Mouse (Mus musculus): Measurements from ENCODE around the gene Obsl1.
A peak's percentile ranks its signal among the peaks of the same experiment; 100 is the strongest.

Gene Obsl1

DNA sequence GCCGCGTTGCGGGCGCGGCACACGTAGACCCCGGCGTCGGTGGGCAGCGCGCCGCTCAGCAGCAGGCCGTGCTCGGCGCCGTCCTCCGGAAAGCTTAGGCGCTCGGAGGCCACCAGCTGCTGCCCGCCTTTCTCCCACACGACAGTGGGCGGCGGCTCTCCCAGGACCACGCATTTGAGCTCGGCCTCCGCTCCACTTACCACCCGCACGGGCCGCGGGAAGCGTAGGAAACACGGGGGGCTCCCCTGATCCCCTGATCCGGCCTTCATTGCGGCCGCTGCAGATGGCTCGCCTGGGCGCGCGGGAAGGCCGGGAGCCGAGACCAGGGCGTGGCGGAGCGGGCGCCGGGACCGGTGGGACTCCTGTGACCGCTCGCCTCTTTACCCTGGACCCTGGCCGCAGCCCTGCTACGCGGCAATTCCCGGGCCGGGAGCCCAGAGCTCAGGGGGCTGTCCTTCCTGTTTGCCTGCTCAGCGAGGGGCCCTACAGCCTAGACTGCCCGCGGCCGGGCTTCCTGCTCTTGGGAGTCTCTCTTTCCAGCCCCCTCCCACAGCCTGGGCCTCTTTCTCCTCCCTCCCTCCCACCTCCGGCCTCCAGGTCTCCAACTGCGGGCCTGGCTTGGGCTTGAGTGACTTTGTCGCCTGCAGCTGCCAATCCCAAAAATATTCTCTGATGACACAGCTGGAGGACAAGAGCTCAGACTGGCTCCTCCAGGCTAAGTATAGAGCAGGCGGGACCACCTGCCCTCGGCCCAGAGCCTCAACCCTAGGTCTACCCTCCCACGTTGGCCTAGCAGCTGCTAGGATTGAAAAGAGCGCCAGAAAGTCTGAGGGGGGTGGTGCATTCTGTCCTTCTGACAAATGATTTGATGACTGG lies at the start of gene Obsl1:
Gene Obsl1 (minus strand): TSS at position 497 of the 876 bp plus-strand sequence.
- peak; percentile 84 for DNase-seq (ENCODE audit: low spot score)

- DNase-seq (ENCODE audit: low spot score): no peak
Observed at GRCm38 (mm10) chr1:75555680-75556079, 49.4 kb upstream of the Obsl1 start.

GRCm38 (mm10) chr1:75550586-75550985 lies 44.3 kb upstream of the Obsl1 start:
- DNase-seq (ENCODE audit: low spot score): peak; percentile 54

DNA sequence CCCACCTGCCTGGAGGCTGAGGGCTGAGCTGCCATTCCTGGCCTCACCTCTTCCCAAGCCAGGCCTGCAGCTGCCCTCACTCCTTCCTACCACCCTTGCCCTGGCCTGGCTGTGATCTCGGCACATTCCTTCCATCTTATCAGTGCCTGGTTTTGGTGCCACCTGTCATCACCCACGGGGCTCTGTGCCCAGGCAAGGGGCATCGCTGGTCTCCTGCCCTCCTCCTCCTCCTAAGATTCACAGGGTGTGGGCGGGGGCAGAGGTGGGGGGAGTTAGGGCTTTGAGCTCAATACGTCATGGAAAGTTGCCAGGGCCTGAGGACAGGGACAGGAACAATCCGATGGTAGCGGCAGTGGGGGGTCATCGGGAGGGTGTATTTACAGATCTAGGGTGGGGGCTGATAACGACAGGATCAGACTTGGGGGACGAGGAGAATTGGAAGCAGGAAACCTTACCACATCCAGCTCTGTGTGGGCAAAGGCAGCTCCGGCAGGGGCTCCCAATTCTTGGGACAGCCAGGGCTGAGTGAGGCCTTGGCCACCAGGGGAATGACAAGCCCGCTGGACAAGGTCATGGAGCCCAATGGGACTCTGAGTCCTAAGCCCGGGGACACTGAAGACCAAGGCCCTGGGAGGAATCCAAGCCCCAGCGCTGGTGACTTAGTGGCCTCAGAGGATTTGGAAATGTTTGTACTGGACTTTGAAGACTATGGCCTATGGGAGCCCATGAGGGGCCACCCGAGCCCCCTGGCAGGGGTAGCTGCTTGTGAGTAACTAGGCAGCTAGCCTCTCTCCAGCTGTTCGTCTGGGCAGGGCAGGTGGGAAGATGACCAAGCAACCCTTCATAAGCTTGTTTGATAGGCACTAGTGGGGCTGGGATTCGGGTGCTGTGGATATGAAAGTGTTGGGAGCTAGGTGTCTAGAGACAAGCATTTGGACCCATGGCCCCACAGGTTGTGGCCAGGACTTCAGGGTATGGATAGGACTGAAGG lies 43.3 kb upstream of the Obsl1 start:
- peak; percentile 61 for DNase-seq (ENCODE audit: low spot score)

GRCm38 (mm10) chr1:75548871-75549270 lies 42.6 kb upstream of the Obsl1 start:
- DNase-seq (ENCODE audit: low spot score): peak; percentile 40

DNA sequence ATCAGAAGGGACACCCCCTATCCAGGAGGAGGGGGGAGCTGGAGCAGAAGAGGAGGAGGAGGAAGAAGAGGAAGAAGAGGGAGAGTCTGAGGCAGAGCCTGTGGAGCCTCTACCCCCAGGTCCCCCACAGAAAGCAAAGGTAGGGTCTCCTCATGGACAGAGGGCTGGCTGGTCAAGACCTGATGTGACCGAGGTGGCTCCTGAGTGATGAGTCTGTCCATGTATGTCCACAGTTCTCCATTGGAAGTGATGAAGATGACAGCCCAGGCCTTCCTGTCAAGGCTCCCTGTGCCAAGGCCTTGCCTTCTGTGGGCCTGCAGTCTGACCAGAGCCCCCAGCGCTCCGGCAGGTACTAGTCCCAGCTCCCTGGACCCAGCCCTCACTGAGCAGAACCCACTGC lies 41.8 kb upstream of the Obsl1 start:
- DNase-seq (ENCODE audit: low spot score): peak; percentile 41

DNA sequence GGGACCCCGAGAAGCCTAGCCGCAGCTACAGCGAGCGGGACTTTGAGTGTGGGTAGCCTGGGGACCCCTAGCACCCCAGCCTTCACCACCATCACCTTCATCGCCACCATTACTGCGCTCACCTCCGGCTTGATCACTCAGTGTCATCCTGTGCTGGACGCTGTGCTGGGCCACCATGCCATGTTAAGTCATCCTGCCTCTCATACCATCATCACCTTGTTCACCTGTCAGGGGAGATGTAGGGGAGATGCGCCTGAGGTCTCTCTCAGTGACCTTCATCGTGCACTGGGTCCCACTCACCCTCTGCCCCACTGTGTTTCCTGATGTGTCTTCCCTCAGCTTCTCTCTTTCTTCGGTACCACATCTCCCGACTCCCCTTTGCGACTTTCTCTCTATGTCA lies 41.1 kb upstream of the Obsl1 start:
- no peak for DNase-seq (ENCODE audit: low spot score)

DNA sequence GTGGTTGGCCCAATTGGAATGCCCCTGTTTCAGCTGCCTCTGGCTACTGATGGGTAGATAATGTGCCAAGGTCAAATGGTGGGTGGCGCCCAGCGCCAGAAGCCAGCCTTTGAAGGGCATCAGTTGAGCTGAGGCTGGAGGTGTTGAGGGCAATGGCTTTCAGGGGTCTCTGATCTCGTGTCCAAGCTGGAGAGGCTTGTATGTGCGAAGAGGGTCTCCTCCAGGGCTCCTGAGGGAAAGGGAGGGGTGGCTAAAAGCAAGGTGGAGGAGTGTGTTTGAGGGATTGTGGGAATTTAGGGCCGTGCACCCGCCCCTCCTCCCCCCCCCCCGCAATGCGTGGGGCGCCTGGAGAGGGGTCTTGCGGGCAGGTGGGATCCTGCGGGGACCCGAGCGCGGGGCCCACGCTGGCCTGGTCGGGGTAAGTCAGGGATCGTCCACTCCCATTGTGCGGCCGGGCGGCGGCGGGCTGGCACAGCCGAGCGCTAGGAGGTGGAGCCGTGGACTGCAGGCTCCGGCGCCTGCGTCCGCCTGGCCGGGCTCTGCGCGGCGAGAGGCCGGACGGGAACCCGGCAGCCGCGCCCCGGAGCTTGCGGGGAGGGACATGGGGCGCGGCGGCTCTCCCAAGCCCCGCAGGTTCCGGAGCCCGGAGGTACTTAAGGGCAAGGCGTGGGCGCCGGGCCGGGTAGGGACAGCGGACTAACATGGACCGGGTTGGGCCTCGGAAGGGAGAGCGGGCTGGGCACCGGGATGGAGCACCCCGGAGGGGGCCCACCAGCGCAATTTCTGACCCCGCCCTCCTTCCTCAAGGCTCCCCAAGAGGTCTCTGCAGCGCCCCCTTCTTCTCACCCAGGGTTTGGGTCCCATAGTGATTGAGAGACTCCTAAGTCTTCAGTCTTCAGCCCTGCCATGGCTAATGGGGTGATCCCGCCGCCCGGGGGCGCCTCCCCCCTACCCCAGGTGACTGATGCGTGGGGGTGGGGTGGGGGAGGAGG lies 40.0 kb upstream of the Obsl1 start, which contains the start of gene Slc4a3:
Gene Slc4a3 (plus strand): TSS at position 302 of the 992 bp plus-strand sequence.
- DNase-seq (ENCODE audit: low spot score): peak; percentile 80

- peak; percentile 78 for DNase-seq (ENCODE audit: low spot score)
Observed at GRCm38 (mm10) chr1:75544351-75544750, 38.1 kb upstream of the Obsl1 start.

DNA sequence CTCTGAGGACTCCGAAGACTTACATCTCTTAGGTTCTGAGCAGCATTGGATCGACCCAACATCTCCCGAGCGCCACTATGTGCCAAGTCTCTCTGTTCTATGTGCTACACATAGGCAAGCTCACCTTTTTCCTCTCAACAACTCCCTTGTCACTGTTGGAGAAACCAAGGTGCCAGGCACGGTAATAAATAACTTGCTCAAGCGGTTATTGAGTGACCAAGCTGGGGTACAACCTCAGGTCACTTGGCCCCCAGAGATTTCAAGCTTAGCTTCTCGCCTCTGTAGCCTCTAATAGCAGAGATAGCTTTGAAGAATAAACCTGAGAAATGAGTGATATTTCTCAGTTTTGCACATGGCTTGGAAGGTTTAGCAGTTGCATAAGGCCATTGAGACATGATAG lies 35.2 kb upstream of the Obsl1 start:
- no peak for DNase-seq (ENCODE audit: low spot score)

GRCm38 (mm10) chr1:75538597-75539190 lies 32.4 kb upstream of the Obsl1 start:
- DNase-seq (ENCODE audit: low spot score): no peak

DNA sequence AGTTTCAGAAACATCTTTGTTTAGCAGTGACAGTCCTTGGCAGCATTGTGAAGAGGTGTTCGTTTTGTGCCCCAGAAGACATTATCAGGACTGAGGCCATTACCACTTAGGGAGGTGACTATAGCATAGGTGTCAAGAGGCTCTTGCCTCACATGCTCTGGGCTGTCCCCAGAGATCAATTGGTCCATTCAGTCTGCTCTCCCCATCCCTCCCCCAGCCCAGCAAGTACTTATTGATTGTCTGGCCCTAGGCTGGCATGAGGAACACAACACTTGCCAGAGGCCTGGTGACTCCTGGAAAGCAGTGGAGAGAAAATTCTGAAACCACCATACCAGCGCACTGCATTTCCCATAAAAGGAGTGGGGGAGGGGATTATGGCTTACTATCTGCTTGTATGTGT lies 31.3 kb upstream of the Obsl1 start:
- no peak for DNase-seq (ENCODE audit: low spot score)

GRCm38 (mm10) chr1:75533325-75534252 lies 27.3 kb upstream of the Obsl1 start:
- DNase-seq (ENCODE audit: low spot score): no peak

- DNase-seq (ENCODE audit: low spot score): no peak
Observed at GRCm38 (mm10) chr1:75532280-75533172, 26.3 kb upstream of the Obsl1 start.

- no peak for DNase-seq (ENCODE audit: low spot score)
Observed at GRCm38 (mm10) chr1:75530546-75530945, 24.3 kb upstream of the Obsl1 start.

DNA sequence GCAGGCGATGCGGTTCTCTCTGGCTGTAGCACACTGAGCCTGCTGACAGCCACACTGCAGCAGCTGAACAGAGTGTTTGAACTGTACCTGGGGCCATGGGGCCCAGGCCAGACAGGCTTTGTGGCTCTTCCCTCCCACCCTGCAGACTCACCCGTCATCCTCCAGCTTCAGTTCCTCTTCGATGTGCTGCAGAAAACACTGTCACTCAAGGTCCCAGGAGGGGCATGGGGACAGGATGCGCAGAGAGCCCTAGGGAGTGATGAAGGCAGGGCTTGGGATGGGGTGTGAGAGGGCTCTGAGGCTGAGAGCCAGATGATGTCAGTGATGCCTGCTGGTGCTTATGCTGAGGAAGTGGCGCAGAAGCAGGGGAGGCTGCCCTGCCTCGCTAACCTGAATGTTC lies 18.4 kb upstream of the Obsl1 start:
- no peak for DNase-seq (ENCODE audit: low spot score)

DNA sequence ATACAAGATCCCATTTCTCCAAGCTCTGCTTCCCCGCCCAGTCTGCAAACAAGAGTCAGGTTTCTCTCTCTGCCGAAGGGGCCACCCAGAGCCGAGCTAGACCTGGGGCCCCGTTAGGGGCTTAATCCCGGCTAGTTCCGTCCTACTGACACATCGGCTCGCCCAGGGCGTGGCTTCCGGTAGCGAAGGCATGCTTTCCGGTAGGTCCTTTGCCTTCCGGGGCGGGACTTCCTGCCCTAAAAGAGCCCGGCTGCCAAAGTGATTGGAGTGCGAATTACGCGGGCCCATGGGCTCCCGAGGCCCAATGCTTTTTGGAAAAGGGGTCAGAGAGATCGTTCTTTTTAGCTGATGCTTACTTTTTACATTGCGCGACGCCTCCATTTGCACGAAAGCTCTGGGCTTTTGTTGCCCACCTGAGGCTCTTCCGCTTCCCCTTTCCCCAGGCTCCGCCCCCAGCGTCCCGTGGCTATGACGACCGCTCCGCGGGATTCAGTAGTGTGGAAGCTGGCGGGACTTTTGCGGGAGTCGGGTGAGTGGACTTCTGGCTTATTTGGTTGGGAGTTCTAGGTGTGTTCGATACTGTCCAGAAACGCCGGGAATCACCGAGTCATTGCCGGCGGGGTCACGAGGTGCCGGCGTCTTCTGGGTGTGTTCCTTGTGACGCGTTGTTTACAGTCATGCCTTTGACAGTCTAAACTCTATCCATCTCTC lies 15.2 kb upstream of the Obsl1 start, which contains the start of gene Stk11ip:
Gene Stk11ip (plus strand): TSS at position 209 of the 711 bp plus-strand sequence.
- peak; percentile 94 for DNase-seq (ENCODE audit: low spot score)

- DNase-seq (ENCODE audit: low spot score): peak; percentile 70
Observed at GRCm38 (mm10) chr1:75519576-75519975, 13.3 kb upstream of the Obsl1 start.
